Mouse (Mus musculus) spleen, postnatal 36 days (tissue): Measurements from ENCODE around the gene Olfr259.

ENCODE experiments used
- DNase-seq, 2 experiments: peaks; one replicate each; pipeline ENCODE4 v3.0.0; 2022; ENCODE audit warnings: low spot score in 2 of 2, mixed read lengths in 1 of 2

The Olfr259 gene

DNA sequence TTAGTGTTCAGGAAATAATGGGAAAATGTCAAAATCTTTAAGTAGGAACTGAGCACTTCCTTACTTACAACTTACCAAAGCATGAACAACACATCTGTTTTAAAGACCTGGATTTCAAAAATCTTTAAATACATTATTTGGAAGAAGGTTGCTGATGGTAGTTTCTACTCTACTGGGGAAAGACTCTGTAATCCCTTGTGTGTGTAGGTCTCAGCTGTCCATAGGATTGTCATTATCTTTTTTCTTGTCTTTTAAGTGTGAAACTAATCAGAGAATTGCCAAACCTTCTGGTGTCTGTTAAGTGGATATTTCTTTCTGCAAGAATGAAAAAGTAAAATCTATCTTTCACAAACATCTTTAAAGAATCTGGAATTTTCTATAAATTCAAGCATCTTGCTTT is at the start of gene Olfr259:
TSS of gene Olfr259 (minus strand) at position 101 of the 400 bp plus-strand sequence.
- DNase-seq, result no peak

DNA sequence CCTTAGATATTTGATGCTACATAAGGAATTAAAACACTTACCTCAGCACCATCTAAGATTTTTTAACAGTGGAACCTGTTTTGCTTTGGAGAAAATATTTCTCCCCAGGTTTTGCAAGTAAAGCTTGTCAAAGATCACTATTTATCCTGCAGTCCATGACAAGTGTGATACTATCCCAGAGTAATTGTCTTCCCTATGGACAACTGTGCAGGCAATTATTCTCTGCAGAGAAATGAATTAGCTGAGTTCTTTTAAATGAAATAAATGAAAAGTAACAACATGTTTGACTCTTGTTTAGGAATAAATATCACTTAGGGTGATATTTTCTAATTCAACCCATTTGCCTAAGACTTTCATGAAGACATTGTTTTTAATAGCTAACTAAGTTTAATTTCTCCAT is 38.2 kb upstream of the Olfr259 start, which contains the start of gene Olfr1111:
TSS of gene Olfr1111 (minus strand) at position 101 of the 400 bp plus-strand sequence.
- no peak for DNase-seq

DNA sequence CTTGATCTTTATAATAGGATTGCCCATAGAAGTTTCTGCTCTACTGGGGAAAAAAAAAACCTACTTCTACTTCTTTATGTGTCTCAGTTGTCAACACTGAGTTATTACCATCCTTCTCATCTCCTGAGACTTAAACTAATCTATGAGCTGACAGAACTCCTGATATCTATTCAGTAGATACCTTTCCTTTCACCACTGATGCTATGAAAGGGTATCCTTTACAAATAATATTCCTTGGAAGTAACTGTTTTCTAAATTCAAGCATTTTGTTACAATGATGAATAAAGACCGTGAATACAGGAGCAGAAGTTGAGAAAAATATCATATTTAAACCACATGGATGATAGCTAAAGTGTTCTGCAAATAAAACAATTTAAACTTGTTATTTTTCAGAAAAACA is 25.8 kb upstream of the Olfr259 start, which contains the start of gene Olfr1110:
TSS of gene Olfr1110 (minus strand) at position 101 of the 400 bp plus-strand sequence.
- DNase-seq, result no peak

DNA sequence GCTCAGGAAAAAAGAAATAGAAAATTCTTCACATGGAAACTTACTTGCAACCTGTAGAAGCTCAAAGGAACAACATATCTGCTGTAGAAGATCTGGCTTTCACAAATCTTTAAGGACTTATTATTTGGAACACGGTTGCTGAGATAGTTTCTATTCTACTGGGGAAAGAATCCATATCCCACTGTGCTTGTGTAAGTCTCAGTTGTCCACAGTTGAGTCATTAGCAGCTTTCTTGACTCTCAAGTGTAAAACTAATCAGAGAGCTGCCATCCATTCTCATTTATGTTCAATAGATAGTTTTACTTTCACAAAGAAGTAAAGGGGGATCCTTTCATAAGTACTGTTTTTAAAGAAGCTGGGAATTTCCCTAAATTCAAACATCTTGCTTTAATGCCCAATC is 18.5 kb downstream of the Olfr259 start, which contains the start of gene Olfr1109:
TSS of gene Olfr1109 (minus strand) at position 101 of the 400 bp plus-strand sequence.
- no peak for DNase-seq

DNA sequence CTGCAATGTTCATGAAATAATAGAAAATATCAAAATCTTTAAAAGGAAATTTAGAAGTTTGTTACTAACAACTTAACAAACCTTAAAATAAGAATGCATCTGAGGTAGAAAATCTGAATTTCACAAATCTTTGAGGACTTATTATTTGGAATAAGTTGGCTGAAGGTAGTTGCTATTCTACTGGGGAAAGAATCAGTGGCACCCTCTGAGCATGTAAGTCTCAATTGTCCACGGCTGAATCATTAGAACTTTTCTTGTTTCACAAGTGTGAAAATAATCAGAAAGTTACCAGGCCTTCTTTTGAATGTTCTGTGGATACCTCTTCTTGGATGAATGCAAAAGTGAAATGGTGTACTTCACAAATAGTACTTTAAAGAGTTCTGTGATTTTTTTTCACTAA is 38.6 kb downstream of the Olfr259 start, which contains the start of gene Olfr1107:
TSS of gene Olfr1107 (minus strand) at position 101 of the 400 bp plus-strand sequence.
- DNase-seq, result no peak
